Mouse (Mus musculus) forebrain, embryonic 14.5 days (tissue): Measurements from ENCODE around the gene Ttc30a1. TPM values are rescaled to one million over a fixed set of nuclear protein-coding genes. Genes with fewer than 3 reads are reported as not detected.
"Not testable (repeated sequence)": the region's sequence is repeated elsewhere in the genome, so short reads cannot be mapped to it uniquely, and the experiment has no call there.

Experiments
- ATAC-seq: fragments of 200-750 bp; cut with Nextera tagmentation; 2 replicates; pipeline ENCODE4 v1.8.0; 2017; ENCODE audit warnings: mild to moderate bottlenecking, moderate library complexity
- DNase-seq: peaks from one replicate; pipeline ENCODE4 v3.0.0-alpha.2; 2015; ENCODE audit warnings: low spot score
- H3K27ac ChIP-seq: fragments of 300-500 bp; sonication (generic); 2 replicates; pipeline ENCODE4 v1.5.1; 2014; ENCODE audit warnings: low read depth, mild to moderate bottlenecking, control low read depth, low read length, moderate library complexity
- H3K27me3 ChIP-seq: fragments of 300-500 bp; sonication (generic); replicated peaks from 2 replicates; pipeline ENCODE4 v1.6.1; 2014; ENCODE audit warnings: low read length, control low read depth, mixed read lengths; ENCODE audit not compliant: control insufficient read depth, insufficient read depth
- H3K36me3 ChIP-seq: fragments of 300-500 bp; sonication (generic); 2 replicates; pipeline ENCODE4 v1.6.1; 2014; ENCODE audit warnings: low read length, control low read depth; ENCODE audit not compliant: control insufficient read depth, insufficient read depth
- H3K4me1 ChIP-seq: fragments of 300-500 bp; sonication (generic); 2 replicates; pipeline ENCODE4 v1.6.1; 2014; ENCODE audit warnings: antibody characterized with exemption, low read length, control low read depth; ENCODE audit not compliant: control insufficient read depth, insufficient read depth
- H3K4me2 ChIP-seq: fragments of 300-500 bp; sonication (generic); 2 replicates; pipeline ENCODE4 v1.6.1; 2014; ENCODE audit warnings: mild to moderate bottlenecking, control low read depth, low read length
- H3K4me3 ChIP-seq: fragments of 300-500 bp; sonication (generic); 2 replicates; pipeline ENCODE4 v1.5.1; 2014; ENCODE audit warnings: low read depth, low read length, control low read depth
- H3K9ac ChIP-seq: fragments of 300-500 bp; sonication (generic); 2 replicates; pipeline ENCODE4 v1.6.1; 2014; ENCODE audit warnings: mild to moderate bottlenecking, low read length, control low read depth, moderate library complexity
- H3K9me3 ChIP-seq: fragments of 300-500 bp; sonication (generic); replicated peaks from 2 replicates; pipeline ENCODE4 v1.6.1; 2016; ENCODE audit warnings: low read length, control low read depth, mixed read lengths; ENCODE audit not compliant: control insufficient read depth
- WGBS: fragments of 180-500 bp; shearing (Covaris S2); extraction: QIAGEN DNeasy Blood & Tissue Kit; methylation state at CpG from one replicate; pipeline ENCODE4 v1.1.7; 2014; 5-methylcytosine and 5-hydroxymethylcytosine counted together
- polyA plus RNA-seq: library from polyadenylated mRNA; unstranded; fragments of >200 nt; fragmentation: Nextera tagmentation; extraction: Ambion mirVana; gene quantifications from 2 replicates; pipeline ENCODE4 v1.2.1, GENCODE M21; 2014

Gene Ttc30a1
- polyA plus RNA-seq, 1 experiment from 2014 or later: 8.8 TPM

DNA sequence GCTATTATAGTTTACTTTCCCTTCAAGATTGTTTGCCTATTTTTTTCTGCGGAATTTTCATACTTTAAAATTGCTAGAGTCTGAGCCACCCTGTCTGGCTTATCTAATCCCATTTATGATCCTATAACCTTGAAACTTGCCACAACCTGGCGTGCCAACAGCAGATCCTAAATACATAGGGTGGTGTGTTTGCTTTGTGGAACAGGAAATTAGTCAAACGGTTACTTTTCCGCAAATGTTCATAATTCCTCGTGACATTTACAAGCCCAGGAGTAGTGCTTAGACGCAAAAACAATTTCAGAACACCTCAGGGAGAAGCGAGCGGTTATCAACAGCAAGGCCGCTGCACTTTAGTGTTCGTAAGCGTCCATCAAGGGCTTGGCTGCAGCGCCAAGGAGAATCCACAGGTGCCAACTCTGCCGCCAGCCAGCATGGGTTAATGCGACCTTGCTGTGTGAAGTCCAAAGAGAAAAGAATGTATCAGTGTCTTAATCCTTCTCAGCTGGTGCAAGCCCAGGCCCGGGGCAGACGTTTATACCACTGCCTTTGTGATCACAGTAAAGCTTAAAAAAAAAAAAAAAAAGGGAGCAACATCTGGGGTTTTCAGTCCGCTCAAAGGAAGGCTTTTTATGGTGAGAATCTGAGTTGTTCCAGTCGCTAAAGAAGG is 22.5 kb downstream of the Ttc30a1 start:
- Histone ChIP-seq H3K4me2 (peak overlapping the region; percentile 40), H3K9me3 (no peaks in the 10 kb centered on the region), H3K27ac (peak overlapping the region; percentile 52), H3K36me3 (no peaks in the 10 kb centered on the region), H3K27me3 (no peaks in the 10 kb centered on the region), H3K4me1 (peaks cover 18% of the 10 kb centered on the region), H3K4me3 (no peak overlapping the region), H3K9ac (no peak overlapping the region)
- DNase-seq: peak; percentile 51
- 22% methylated on average over 18 of the region's 18 CpGs for WGBS
- peak; percentile 47 for ATAC-seq

DNA sequence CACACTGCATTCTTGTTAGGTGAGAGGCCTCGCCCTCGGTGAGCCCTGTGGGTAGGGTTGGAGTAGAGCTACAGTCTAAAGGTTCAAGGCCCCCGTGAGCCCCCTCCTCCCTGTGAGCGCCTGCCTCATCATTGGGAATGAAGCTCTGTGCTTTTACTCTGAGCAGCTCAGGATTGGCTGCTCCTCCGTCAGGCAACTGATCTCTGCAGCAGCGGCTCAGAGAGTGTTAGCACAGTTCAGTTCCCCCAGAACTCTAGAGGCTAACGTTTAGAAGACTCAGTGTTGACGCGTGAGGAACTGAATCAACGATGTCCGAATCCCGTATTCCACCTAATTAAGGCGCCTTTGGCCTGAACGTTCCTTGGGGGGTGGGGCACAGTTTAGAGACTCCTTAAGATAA is 26.1 kb downstream of the Ttc30a1 start:
- 48% methylated on average over 14 of the region's 14 CpGs for WGBS
- Histone ChIP-seq H3K9me3 (no peaks in the 10 kb centered on the region), H3K9ac (no peak overlapping the region), H3K4me3 (no peak overlapping the region), H3K4me2 (no peak overlapping the region), H3K27ac (no peak overlapping the region), H3K27me3 (no peaks in the 10 kb centered on the region), H3K36me3 (no peaks in the 10 kb centered on the region), H3K4me1 (peaks cover 17% of the 10 kb centered on the region)
- no peak for ATAC-seq
- DNase-seq: no peak

DNA sequence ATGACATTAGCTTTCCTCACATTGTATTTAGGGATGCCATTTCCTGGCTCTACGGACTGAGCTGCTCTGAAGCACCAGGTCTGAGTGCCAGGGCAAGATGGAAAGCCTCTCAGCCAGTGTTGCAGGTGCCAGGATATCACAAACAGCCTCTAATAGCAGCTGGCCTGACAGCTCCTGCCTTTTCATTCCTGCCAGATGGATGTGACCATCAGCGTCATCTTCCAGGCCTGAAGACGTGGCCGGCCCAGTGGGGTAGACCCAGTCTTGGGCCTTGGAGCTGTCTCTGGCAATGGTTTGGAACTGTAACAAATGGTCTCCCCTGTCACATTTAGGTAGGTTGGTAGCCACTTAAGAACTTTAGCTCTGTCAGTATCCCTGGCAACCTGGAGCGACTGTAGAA is 28.4 kb downstream of the Ttc30a1 start:
- no peaks in the 10 kb centered on the region for H3K4me1 ChIP-seq
- no peak overlapping the region for H3K4me3 ChIP-seq
- no peak overlapping the region for H3K27ac ChIP-seq
- no peak for ATAC-seq
- no peaks in the 10 kb centered on the region for H3K36me3 ChIP-seq
- no peak overlapping the region for H3K9ac ChIP-seq
- 92% methylated on average over 5 of the region's 5 CpGs for WGBS
- no peaks in the 10 kb centered on the region for H3K9me3 ChIP-seq
- H3K4me2 ChIP-seq: no peak overlapping the region
- no peak for DNase-seq
- no peaks in the 10 kb centered on the region for H3K27me3 ChIP-seq

DNA sequence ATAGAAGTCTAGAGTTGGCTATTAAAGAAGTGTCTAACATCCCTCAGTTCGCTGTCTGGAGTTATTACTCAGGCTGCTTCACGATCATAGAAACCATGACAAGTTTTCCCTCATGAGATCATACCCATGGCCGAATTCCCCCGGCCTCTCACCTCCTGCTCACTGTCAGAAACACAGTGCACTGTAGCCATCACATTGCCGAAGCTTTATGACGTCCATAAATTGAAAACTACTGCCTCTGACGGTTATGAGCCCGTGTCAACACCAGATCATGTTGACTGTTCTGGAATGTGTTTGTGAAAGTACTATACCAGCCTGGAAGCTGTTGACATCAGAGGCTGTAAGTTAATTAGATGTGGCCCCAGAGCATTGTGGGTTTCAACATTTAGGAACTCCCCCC is 31.1 kb downstream of the Ttc30a1 start:
- Histone ChIP-seq H3K27me3 (no peaks in the 10 kb centered on the region), H3K9me3 (no peaks in the 10 kb centered on the region), H3K4me1 (no peaks in the 10 kb centered on the region), H3K9ac (no peak overlapping the region), H3K27ac (no peak overlapping the region), H3K4me3 (no peak overlapping the region), H3K36me3 (no peaks in the 10 kb centered on the region), H3K4me2 (no peak overlapping the region)
- DNase-seq: no peak
- ATAC-seq: no peak
- 87% methylated on average over 8 of the region's 8 CpGs for WGBS

DNA sequence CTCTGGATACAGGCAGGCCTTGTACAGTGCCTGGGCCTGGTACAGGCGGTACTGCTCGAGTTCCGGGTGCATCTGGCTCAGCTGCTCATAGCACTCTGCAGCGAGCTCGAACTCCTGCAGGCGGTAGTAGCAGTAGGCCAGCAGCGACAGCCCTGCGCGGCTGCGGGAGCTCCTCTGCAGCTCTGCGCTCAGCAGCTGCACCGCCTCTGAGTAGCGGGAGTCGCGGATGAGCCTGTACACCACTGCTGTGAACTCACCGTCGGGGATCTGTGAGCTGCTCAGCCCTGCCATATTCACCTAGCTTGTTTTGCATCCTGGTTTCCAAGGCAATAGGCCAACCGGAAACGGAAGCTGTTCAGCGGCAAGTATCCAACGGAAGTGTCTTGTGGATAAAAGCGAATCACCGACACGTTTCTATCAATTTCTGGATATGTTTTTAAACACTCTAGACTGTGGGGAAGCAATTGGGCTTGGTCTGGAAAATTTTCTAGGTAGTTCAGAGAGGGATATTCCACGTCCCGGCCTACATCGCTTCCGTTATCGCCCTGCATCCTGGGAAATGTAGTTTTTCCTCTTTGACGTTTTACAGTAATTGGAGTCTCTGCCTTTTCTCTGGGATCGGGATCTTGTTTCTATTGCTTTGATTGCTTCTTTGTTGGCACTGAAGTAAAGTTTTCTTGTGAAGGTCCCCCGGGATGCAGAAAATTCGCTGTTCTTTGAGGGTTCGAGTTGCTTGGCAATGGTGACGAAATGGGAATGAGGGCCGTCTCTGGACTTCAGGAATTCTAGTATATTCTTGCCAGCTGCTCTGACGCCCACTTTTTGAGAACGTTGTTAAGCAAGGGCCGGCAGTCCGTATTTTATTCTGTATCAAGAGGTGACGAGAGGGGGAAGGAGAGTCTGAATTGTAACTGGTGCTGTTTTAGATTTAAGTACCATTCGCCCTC is 43.4 kb downstream of the Ttc30a1 start, which contains the start of gene Ttc30b:
Ttc30b (minus strand) TSS at position 469 of the 947 bp plus-strand sequence.
- ATAC-seq: peak; percentile 95
- peak within 1 kb of the TSS; percentile 48 for H3K4me3 ChIP-seq
- peak within 1 kb of the TSS; percentile 71 for H3K4me2 ChIP-seq
- no peaks in the 10 kb centered on the region for H3K9me3 ChIP-seq
- peak within 1 kb of the TSS; percentile 78 for H3K27ac ChIP-seq
- 4% methylated on average over 33 of the region's 42 CpGs for WGBS
- H3K9ac ChIP-seq: peak within 1 kb of the TSS; percentile 68
- no peaks in the 10 kb centered on the region for H3K27me3 ChIP-seq
- H3K4me1 ChIP-seq: no peaks in the 10 kb centered on the region
- no peaks in the 10 kb centered on the region for H3K36me3 ChIP-seq
- peak; percentile 92 for DNase-seq

DNA sequence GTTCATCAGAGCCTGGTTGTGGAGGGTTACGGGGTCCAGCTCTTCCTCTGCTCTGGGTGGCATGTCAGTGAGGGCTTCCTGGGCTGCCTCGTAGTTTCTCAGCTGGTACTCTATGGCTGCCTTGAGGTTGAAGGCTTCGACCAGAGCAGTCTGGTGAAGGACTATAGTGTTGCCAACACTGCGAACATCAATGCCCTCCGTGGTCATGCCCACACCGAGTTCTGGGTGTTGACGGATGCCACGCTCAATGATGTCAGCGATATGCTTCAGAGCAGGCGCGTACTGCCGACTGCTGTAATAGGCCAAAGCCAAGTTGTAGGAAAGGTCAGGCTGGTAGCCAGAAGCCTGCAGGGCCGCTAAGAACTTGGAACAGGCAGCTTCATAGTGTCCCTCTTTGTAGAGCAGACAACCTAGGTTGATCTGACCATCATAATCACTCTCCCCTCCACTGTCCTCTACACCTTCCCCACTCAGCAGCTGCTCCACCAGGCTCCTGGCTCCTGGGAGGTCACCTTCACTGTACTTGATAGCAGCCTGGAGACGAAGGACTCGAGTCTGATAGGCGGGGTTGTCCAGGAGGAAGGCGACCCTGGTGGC is 44.1 kb downstream of the Ttc30a1 start:
- not testable (repeated sequence) for DNase-seq, H3K27me3 ChIP-seq, H3K27ac ChIP-seq, H3K36me3 ChIP-seq, H3K4me1 ChIP-seq, H3K9me3 ChIP-seq
- H3K4me3 ChIP-seq: peak overlapping the region; percentile 48
- peak; percentile 69 for ATAC-seq
- H3K9ac ChIP-seq: 0 out of 2 replicates have a peak overlapping the region, but pooled peaks have one; percentile 68
- 67% methylated on average over 13 of the region's 17 CpGs for WGBS
- H3K4me2 ChIP-seq: peak overlapping the region; percentile 71

DNA sequence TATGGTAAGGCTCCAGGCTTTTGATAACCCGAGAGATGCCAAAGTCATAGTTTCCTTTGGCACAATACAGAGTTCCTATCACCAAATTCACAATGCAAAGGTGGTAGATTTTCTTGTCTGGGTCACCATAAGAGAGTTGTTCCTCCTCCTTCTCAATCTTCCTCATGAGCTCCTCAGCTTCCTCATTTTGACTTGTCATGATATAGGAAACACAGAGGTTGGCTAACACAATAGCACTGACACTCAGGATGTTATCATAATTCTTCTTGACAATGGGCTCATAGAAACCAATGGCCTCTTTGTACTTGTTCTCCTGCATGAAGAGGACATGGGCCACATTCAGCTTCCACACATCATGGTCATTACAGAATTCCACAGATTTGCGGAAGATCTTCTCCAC is 45.1 kb downstream of the Ttc30a1 start:
- H3K4me2 ChIP-seq, H3K27me3 ChIP-seq, H3K36me3 ChIP-seq, H3K4me3 ChIP-seq, H3K4me1 ChIP-seq, H3K9ac ChIP-seq, ATAC-seq, H3K9me3 ChIP-seq, H3K27ac ChIP-seq, DNase-seq: not testable (repeated sequence)
- 88% methylated on average over 2 of the region's 2 CpGs for WGBS

DNA sequence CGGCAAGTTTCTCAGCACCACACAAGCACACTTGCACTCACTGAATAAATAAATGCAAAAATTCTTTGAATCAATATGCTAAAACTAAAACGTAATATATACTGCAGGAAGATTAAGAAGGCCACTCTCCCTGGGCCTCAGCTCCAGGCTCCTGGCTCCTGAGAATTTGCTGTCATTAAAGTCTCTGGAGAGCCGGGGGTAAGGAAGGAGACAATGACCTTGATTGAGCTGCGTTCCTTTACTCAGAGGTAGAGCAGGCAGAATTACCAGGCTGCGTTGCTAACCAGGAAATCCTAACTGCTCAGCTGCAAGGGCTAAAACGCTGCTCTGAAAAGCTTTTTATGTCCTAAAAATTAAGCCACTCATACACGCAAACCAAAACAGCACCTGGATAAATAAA is 48.2 kb downstream of the Ttc30a1 start:
- no peaks in the 10 kb centered on the region; the same call in 1 of the 2 replicates for H3K36me3 ChIP-seq
- H3K4me1 ChIP-seq: no peaks in the 10 kb centered on the region
- H3K27ac ChIP-seq: no peak overlapping the region
- H3K4me2 ChIP-seq: no peak overlapping the region
- H3K9ac ChIP-seq: no peak overlapping the region
- WGBS: 51% methylated on average over 7 of the region's 7 CpGs
- no peaks in the 10 kb centered on the region for H3K27me3 ChIP-seq
- ATAC-seq: no peak
- no peaks in the 10 kb centered on the region for H3K9me3 ChIP-seq
- DNase-seq: no peak
- no peak overlapping the region for H3K4me3 ChIP-seq
